Mouse (Mus musculus): Measurements from ENCODE around the gene Agpat3.

DNA sequence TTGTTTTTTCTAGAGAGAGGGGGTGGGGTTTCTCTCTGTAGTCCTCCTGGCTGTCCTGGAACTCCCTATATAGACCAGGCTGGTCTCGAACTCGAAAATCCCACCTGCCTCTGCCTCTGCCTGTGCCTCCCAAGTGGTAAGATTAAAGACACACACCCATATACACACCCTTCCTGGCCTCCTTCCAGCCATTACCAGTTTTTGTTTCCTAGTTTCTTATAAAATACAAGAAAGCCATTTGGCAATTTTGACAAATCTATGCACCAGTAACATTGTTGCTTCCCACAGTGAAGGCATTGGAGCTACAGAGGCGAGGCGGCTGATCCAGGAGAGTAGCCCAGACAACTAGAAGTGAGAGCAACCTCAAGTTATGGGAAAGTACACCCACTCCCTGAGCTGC, 6.0 kb upstream of the Agpat3 start:
- TF ChIP-seq EP300 (optimal IDR thresholded peaks at IDR 0.05) (no peak), CTCF (IDR thresholded peaks at IDR 0.05; ENCODE audit: low read depth) (no peak)
